Mouse (Mus musculus) heart, adult 2 months (tissue): Measurements from ENCODE around the gene Ccdc82.

Source experiments
- CTCF ChIP-seq: fragments of 200-600 bp; IDR thresholded peaks from 2 replicates; pipeline ENCODE4 v1.8.1; 2022; ENCODE audit warnings: antibody characterized with exemption, mild to moderate bottlenecking, moderate library complexity
- EP300 ChIP-seq: fragments of 200-500 bp; IDR thresholded peaks from 2 replicates; pipeline ENCODE4 v1.6.1; 2011; ENCODE audit warnings: low read depth, low read length, control low read depth; ENCODE audit not compliant: insufficient read depth

DNA sequence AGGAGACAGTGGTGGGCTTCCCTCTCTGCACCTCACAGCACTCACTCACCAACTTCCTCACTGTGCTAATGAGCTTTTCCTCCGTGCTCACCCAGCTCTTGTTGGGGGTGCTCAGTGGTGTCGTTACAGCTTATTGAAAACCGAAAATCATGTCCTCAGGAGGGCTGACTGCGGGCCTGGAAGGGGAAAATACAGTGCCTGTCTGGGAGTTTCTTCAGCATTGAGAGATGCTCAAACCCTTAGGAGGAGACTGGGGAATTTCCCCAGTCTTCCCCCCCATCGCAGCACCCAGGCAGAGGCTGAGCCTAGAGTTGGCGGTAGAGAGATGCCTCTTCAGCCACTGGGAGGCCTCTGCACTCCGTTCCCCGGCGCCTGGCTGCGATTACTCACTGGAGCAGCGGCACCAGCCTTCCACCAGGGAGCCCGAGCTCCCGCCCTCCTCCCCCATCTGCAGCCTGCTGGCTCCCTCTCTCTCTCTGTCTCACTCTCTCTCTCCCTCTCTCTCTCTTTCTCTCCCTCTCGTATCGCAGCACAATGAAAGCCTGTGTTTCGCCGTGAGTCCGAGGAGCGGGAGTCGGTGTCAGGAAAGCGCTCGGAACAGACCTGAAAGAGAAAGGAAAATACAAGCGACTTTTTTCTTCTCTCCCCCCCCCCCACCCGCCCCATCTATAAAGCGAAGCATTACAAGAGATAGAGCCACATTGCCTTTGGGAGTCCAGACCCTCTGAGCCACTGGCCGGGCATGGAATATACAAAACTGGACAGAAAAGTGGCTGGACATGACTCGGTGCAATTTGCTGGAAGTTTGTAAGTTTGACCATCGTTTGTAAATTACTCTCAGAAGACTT lies 49.7 kb downstream of the Ccdc82 start:
- peak; percentile 94 for TF ChIP-seq CTCF
- TF ChIP-seq EP300, result peak; percentile 67; the same call in 1 of the 2 replicates
